Mouse (Mus musculus): ENCODE measurements around the gene Zfp933.

- TF ChIP-seq ZC3H11A (IDR thresholded peaks at IDR 0.05; ENCODE audit: borderline replicate concordance, low read depth, low read length): no peak
- TF ChIP-seq MAFK (IDR thresholded peaks at IDR 0.05; ENCODE audit: insufficient read depth, low read depth, low read length): no peak
- TF ChIP-seq ZNF384 (IDR thresholded peaks at IDR 0.05; ENCODE audit: low read depth, low read length): no peak
- no peak for TF ChIP-seq CHD2 (IDR thresholded peaks at IDR 0.05; ENCODE audit: low read depth, low read length)
- TF ChIP-seq HCFC1 (IDR thresholded peaks at IDR 0.05; ENCODE audit: borderline replicate concordance, insufficient read depth, low read length): no peak
These were observed 47.7 kb upstream of the Zfp933 start for GRCm38 (mm10) chr4:147895815-147896330.
